Mouse (Mus musculus): ENCODE data around the gene Fnip1.

- no peak for TF ChIP-seq CTCF (IDR thresholded peaks at IDR 0.05; ENCODE audit: low read depth, low read length)
- TF ChIP-seq TAL1 (conservative IDR thresholded peaks at IDR 0.05; ENCODE audit: low read depth, low read length): no peak
Measured at GRCm38 (mm10) chr11:54391326-54391725, 46.7 kb upstream of the Fnip1 start.

Measured in G1E (cell line).